Mouse (Mus musculus) adrenal gland, postnatal 25 days (tissue): ENCODE results near the gene Zbtb40. TPM values are rescaled to one million over a fixed set of nuclear protein-coding genes. Genes with fewer than 3 reads are reported as not detected.

Source experiments
- DNase-seq: peaks from one replicate; pipeline ENCODE4 v3.0.0; 2021; ENCODE audit warnings: mixed read lengths
- total RNA-seq: library from RNA; stranded (reverse); gene quantifications from 2 replicates; pipeline ENCODE4 v1.2.3, GENCODE M21; 2021

The Zbtb40 gene
- total RNA-seq, 1 experiment from 2014 or later, result 13.8 TPM

GRCm38 (mm10) chr4:136934746-136935613, 113.6 kb downstream of the Zbtb40 start:
- DNase-seq, result no peak

GRCm38 (mm10) chr4:136930474-136930873, 118.1 kb downstream of the Zbtb40 start:
- no peak for DNase-seq

Other genes with a start within 250 kb of the Zbtb40 start
- gene Ephb2, start 212.8 kb downstream of the Zbtb40 start, total RNA-seq, result 15.1 and 17.8 TPM in 2 replicates
- gene C1qb, start 162.6 kb downstream of the Zbtb40 start, total RNA-seq, result 24.4 and 28.3 TPM in 2 replicates
- 18.2 and 22.5 TPM in 2 replicates for gene C1qc, start 155.7 kb downstream of the Zbtb40 start, total RNA-seq
- gene C1qa, start 150.0 kb downstream of the Zbtb40 start, total RNA-seq, result 21.3 and 28.7 TPM in 2 replicates
- 0.33 and 0.43 TPM in 2 replicates for gene Epha8, start 92.0 kb downstream of the Zbtb40 start, total RNA-seq
- 84.6 and 96.5 TPM in 2 replicates for gene Wnt4, start 228.7 kb upstream of the Zbtb40 start, total RNA-seq